Comparison of ENCODE assay signal across 12 mouse cellular contexts in genomic region chr4:136027416-136028131, GRCm38 (mm10). TPM values are rescaled to one million over a fixed set of nuclear protein-coding genes. Genes with fewer than 3 reads are reported as not detected.
DNase-seq lines count a peak whose midpoint lies in the region; TF ChIP-seq lines count a peak whose summit lies in the region.
"Had no signal": no experiment of that assay in that cellular context is flagged by ENCODE, and none has a peak within 500 bp of the region (broad histone marks: within the 10 kb centered on the region; RNA-seq: fewer than 3 reads in every experiment).

No protein-coding gene starts in this region.

- peak; percentile 43 for DNase-seq in kidney, adult 11 months
- no peak for DNase-seq in kidney, postnatal 4 days
- peak; percentile 59 for DNase-seq in A20 (ENCODE audit: low read depth, low spot score)
- DNase-seq in kidney, postnatal 36 days = peak; percentile 52 to 56
- no peak for DNase-seq in adrenal gland, adult (ENCODE audit: inconsistent age in 2 of 2, low spot score in 1 of 2)
- no peak for DNase-seq in layer of hippocampus, postnatal 14 days (ENCODE audit: low spot score in 2 of 2)
- no peak for DNase-seq in thymus, postnatal 14 days
- DNase-seq: cerebellum, adult 8-10 months; lung, adult 18-20 months had no signal

- no peak overlapping the region for H3K4me3 ChIP-seq in embryonic fibroblast, embryonic 13.5 days (ENCODE audit: insufficient read depth, low read length)
- H3K4me3 ChIP-seq: hindbrain, embryonic 13.5 days; myocyte had no signal

- 0 out of 2 replicates have a peak overlapping the region, but pooled peaks have one; percentile 3 for H3K27ac ChIP-seq in embryonic fibroblast, embryonic 13.5 days (ENCODE audit: insufficient read depth, low read length)
- H3K27ac ChIP-seq: hindbrain, embryonic 13.5 days had no signal

- TF ChIP-seq CTCF in embryonic fibroblast, embryonic 13.5 days (IDR thresholded peaks at IDR 0.05; ENCODE audit: borderline replicate concordance, insufficient read depth, low read length) = no peak

- no peak for TF ChIP-seq POLR2A in embryonic fibroblast, embryonic 13.5 days (IDR thresholded peaks at IDR 0.05; ENCODE audit: low read depth, low read length)

- H3K4me1 ChIP-seq in embryonic fibroblast, embryonic 13.5 days (ENCODE audit: control insufficient read depth, insufficient read depth, low read length) = peaks cover 5% of the 10 kb centered on the region

RNA-seq across cellular contexts. Expression of gene Eloa, which starts 6.0 kb away (rescaled TPM):
- 39.8 and 43.8 TPM in 2 replicates for polyA plus RNA-seq in embryonic fibroblast, embryonic 13.5 days (2011; ENCODE audit: insufficient read length, low read depth, missing spikeins)
- 10 to 100 TPM; 31.7 TPM for total RNA-seq in layer of hippocampus, postnatal 14 days (2021)

RNA-seq across cellular contexts. Expression of gene Rpl11, which starts 25.7 kb away (rescaled TPM):
- polyA plus RNA-seq in embryonic fibroblast, embryonic 13.5 days (2011; ENCODE audit: insufficient read length, low read depth, missing spikeins) = 1,040 and 1,174 TPM in 2 replicates
- 100 to 1,000 TPM; 254 to 300 TPM for total RNA-seq in layer of hippocampus, postnatal 14 days (2021)

RNA-seq across cellular contexts. Expression of gene Pithd1, which starts 40.5 kb away (rescaled TPM):
- 17.5 and 22.1 TPM in 2 replicates for polyA plus RNA-seq in embryonic fibroblast, embryonic 13.5 days (2011; ENCODE audit: insufficient read length, low read depth, missing spikeins)
- 10 to 100 TPM; 86.8 to 90.1 TPM for total RNA-seq in layer of hippocampus, postnatal 14 days (2021)

RNA-seq across cellular contexts. Expression of gene Lypla2, which starts 55.1 kb away (rescaled TPM):
- polyA plus RNA-seq in embryonic fibroblast, embryonic 13.5 days (2011; ENCODE audit: insufficient read length, low read depth, missing spikeins) = 31.6 and 35.5 TPM in 2 replicates
- 100 to 1,000 TPM; 107 to 111 TPM for total RNA-seq in layer of hippocampus, postnatal 14 days (2021)

Comparison
In these comparisons a context has a peak if more than half of its experiments do, and no peak if none do; other contexts are left out.
1. DNase-seq: peak in kidney, adult 11 months (single experiment), A20 (single experiment) and kidney, postnatal 36 days (2 of 2); none in kidney, postnatal 4 days (0 of 2), adrenal gland, adult (0 of 2), layer of hippocampus, postnatal 14 days (0 of 2) and thymus, postnatal 14 days (single experiment).